Comparison of ENCODE assay signal across 20 mouse cellular contexts in the genomic region with DNA sequence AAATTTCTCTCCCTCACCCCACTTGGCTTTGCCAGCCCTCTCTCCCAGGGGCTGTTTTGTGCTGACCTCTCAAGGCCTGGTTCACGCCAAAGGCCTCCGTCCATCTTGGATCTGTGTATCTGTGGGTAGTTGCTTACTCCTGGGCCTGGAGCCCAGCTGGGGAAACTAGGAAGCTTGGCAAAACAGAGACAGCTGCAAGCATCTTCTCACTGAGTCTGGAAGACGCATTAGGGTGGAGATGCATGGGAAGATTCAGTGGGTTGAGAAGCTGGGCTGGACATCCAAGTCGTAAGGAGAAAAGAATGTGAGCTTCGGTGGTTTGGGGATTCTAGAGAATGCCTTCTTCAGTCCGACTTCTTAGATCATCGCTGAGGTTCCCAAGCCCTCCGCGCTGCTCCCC. TPM values are rescaled to one million over a fixed set of nuclear protein-coding genes. Genes with fewer than 3 reads are reported as not detected.
A peak's percentile ranks its signal among the peaks of the same experiment; 100 is the strongest.
DNase-seq lines count a peak whose midpoint lies in the region; TF ChIP-seq lines count a peak whose summit lies in the region.
"Had no signal": no experiment of that assay in that cellular context is flagged by ENCODE, and none has a peak within 500 bp of the region (broad histone marks: within the 10 kb centered on the region; RNA-seq: fewer than 3 reads in every experiment).

No protein-coding gene starts in this region.

- no peak for TF ChIP-seq CTCF in layer of hippocampus, adult 2 months (conservative IDR thresholded peaks at IDR 0.05)

- H3K4me3 ChIP-seq in layer of hippocampus, adult 2 months: no peak overlapping the region
- H3K4me3 ChIP-seq: forebrain, embryonic 13.5 days; limb, embryonic 15.5 days; lung, embryonic 15.5 days; neural tube, embryonic 12.5 days had no signal

- DNase-seq in gastrocnemius, adult 18-20 months (ENCODE audit: low spot score): peak; percentile 59
- DNase-seq in gastrocnemius, postnatal 10 days: no peak
- DNase-seq in layer of hippocampus, adult 2 months (ENCODE audit: low spot score in 2 of 2): no peak
- DNase-seq in layer of hippocampus, postnatal 25 days (ENCODE audit: extremely low spot score in 1 of 2, low spot score in 1 of 2): no peak
- DNase-seq in heart, postnatal 4 days: peak; percentile 41
- DNase-seq in cerebellum, adult 18-20 months: no peak
- no peak for DNase-seq in Muller cell, postnatal 12 days (ENCODE audit: inconsistent ontology term)
- DNase-seq: adrenal gland, adult 8-10 months; cerebellum, adult 2 months; kidney, adult 9 months; kidney, postnatal 36 days; thymus, postnatal 25 days had no signal

- H3K27ac ChIP-seq in layer of hippocampus, adult 2 months: peak overlapping the region; percentile 33; the same call in 1 of the 2 replicates
- H3K27ac ChIP-seq: forebrain, embryonic 13.5 days; hindbrain, postnatal 0 days; limb, embryonic 15.5 days; lung, embryonic 15.5 days; macrophage; neural tube, embryonic 12.5 days had no signal

RNA-seq across cellular contexts. Expression of gene Oaf, which starts 34.0 kb away (rescaled TPM):
- 1 to 10 TPM; 4.2 to 6.4 TPM for total RNA-seq in gastrocnemius, adult 18-20 months (2021)
- total RNA-seq in gastrocnemius, postnatal 10 days (2021): 10 to 100 TPM; 26.2 to 34.2 TPM
- total RNA-seq in layer of hippocampus, adult 2 months (2021): 10 to 100 TPM; 18.6 to 19.5 TPM
- total RNA-seq in layer of hippocampus, postnatal 25 days (2021): 10 to 100 TPM; 21.9 TPM
- 10 to 100 TPM; 22.1 to 27.7 TPM for total RNA-seq in heart, postnatal 4 days (2021)
- total RNA-seq: CH12.LX had no signal

RNA-seq across cellular contexts. Expression of gene Trim29, which starts 36.9 kb away (rescaled TPM):
- total RNA-seq in gastrocnemius, adult 18-20 months (2021): not detected
- total RNA-seq in gastrocnemius, postnatal 10 days (2021): under 1 TPM; 0.12 to 0.16 TPM
- under 1 TPM; 0.32 to 0.44 TPM for total RNA-seq in layer of hippocampus, adult 2 months (2021)
- total RNA-seq in layer of hippocampus, postnatal 25 days (2021): under 1 TPM; 0.34 to 0.35 TPM
- total RNA-seq in heart, postnatal 4 days (2021): under 1 TPM in 1 of 2 experiments, not detected in 1; 0.19 TPM
- total RNA-seq: monocyte, adult 5-6 weeks had no signal

Comparison
In these comparisons a context has a peak if more than half of its experiments do, and no peak if none do; other contexts are left out.
1. DNase-seq: peak in gastrocnemius, adult 18-20 months (single experiment) and heart, postnatal 4 days (single experiment); none in gastrocnemius, postnatal 10 days (single experiment), layer of hippocampus, adult 2 months (0 of 2), layer of hippocampus, postnatal 25 days (0 of 2), cerebellum, adult 18-20 months (0 of 2) and Muller cell, postnatal 12 days (single experiment).